Mouse (Mus musculus) MEL (cell line): ENCODE results near the gene Tex9. TPM values are rescaled to one million over a fixed set of nuclear protein-coding genes. Genes with fewer than 3 reads are reported as not detected.

Experiments used
- DNase-seq: peaks from one replicate; pipeline ENCODE4 v3.0.0; 2011; ENCODE audit warnings: low read depth, low spot score
- H3K27ac ChIP-seq: 2 replicates; pipeline ENCODE4 v1.5.1; 2012; ENCODE audit warnings: low read depth, mild to moderate bottlenecking, control low read depth, low read length, moderate library complexity; ENCODE audit not compliant: control insufficient read depth
- H3K27me3 ChIP-seq, 2 experiments: fragments of 150-350 bp in 1 of 2; sonication (generic) in 1 of 2; 2 replicates each; pipeline ENCODE4 v1.6.1; 2012; ENCODE audit warnings: low read length in 2 of 2, mild to moderate bottlenecking in 2 of 2, improper control_type of control experiment in 1 of 2, moderate library complexity in 1 of 2; ENCODE audit not compliant: insufficient read depth in 2 of 2, control insufficient read depth in 1 of 2
- H3K36me3 ChIP-seq, 2 experiments: 2 replicates each; pipeline ENCODE4 v1.6.1; 2012 to 2014; ENCODE audit warnings: low read length in 2 of 2, improper control_type of control experiment in 1 of 2, inconsistent platforms in 1 of 2, mild to moderate bottlenecking in 1 of 2; ENCODE audit not compliant: insufficient read depth in 2 of 2, control insufficient read depth in 1 of 2
- H3K4me1 ChIP-seq, 2 experiments: fragments of 150-350 bp in 1 of 2; sonication (generic) in 1 of 2; 2 replicates each; pipeline ENCODE4 v1.6.1; 2012; ENCODE audit warnings: low read length in 2 of 2, improper control_type of control experiment in 1 of 2, mild to moderate bottlenecking in 1 of 2; ENCODE audit not compliant: insufficient read depth in 2 of 2, control insufficient read depth in 1 of 2
- H3K4me3 ChIP-seq, 2 experiments: fragments of 150-350 bp in 1 of 2; sonication (generic) in 1 of 2; 2 replicates each; pipeline ENCODE4 v1.5.1; 2012; ENCODE audit warnings: low read depth in 2 of 2, low read length in 2 of 2, mild to moderate bottlenecking in 2 of 2, moderate library complexity in 2 of 2, control low read depth in 1 of 2, improper control_type of control experiment in 1 of 2; ENCODE audit not compliant: control insufficient read depth in 1 of 2, insufficient read depth in 1 of 2
- H3K79me2 ChIP-seq: 2 replicates; pipeline ENCODE4 v1.6.1; 2012; ENCODE audit warnings: mild to moderate bottlenecking, low read length, moderate library complexity; ENCODE audit not compliant: control insufficient read depth, poor library complexity, insufficient read depth
- H3K9ac ChIP-seq: 2 replicates; pipeline ENCODE4 v1.6.1; 2012; ENCODE audit warnings: low read depth, mild to moderate bottlenecking, control low read depth, low read length, moderate library complexity; ENCODE audit not compliant: control insufficient read depth, poor library complexity, severe bottlenecking
- H3K9me3 ChIP-seq: fragments of 150-350 bp; sonication (generic); replicated peaks from 2 replicates; pipeline ENCODE4 v1.6.1; 2012; ENCODE audit warnings: mild to moderate bottlenecking, low read length, improper control_type of control experiment, moderate library complexity; ENCODE audit not compliant: insufficient read depth
- BHLHE40 ChIP-seq: IDR thresholded peaks from 2 replicates; pipeline ENCODE4 v1.6.1; 2012; ENCODE audit warnings: low read depth, mild to moderate bottlenecking, inconsistent platforms, low read length, improper control_type of control experiment, borderline replicate concordance
- CHD1 ChIP-seq: IDR thresholded peaks from 2 replicates; pipeline ENCODE4 v1.6.1; 2012; ENCODE audit warnings: low read depth, mild to moderate bottlenecking, inconsistent platforms, low read length, improper control_type of control experiment
- CTCF ChIP-seq, 3 experiments: IDR thresholded peaks in 2 of 3; conservative IDR thresholded peaks in 1 of 3; 2 replicates each; pipeline ENCODE4 v1.5.1; 2011 to 2012; ENCODE audit warnings: low read length in 3 of 3, low read depth in 2 of 3, mild to moderate bottlenecking in 2 of 3, improper control_type of control experiment in 1 of 3, inconsistent platforms in 1 of 3, mixed read lengths in 1 of 3, moderate library complexity in 1 of 3; ENCODE audit not compliant: control insufficient read depth in 1 of 3, insufficient read depth in 1 of 3, poor library complexity in 1 of 3, severe bottlenecking in 1 of 3
- ELF1 ChIP-seq: IDR thresholded peaks from 2 replicates; pipeline ENCODE4 v1.6.1; 2014; ENCODE audit warnings: low read depth, mild to moderate bottlenecking, inconsistent platforms, low read length, improper control_type of control experiment, moderate library complexity
- EP300 ChIP-seq, 2 experiments: IDR thresholded peaks; 2 replicates each; pipeline ENCODE4 v1.6.1; 2011; ENCODE audit warnings: improper control_type of control experiment in 2 of 2, low read length in 2 of 2, low read depth in 1 of 2, mild to moderate bottlenecking in 1 of 2
- HCFC1 ChIP-seq: IDR thresholded peaks from 2 replicates; pipeline ENCODE4 v1.6.1; 2012; ENCODE audit warnings: low read depth, mild to moderate bottlenecking, inconsistent platforms, low read length, improper control_type of control experiment, moderate library complexity
- MAFK ChIP-seq: IDR thresholded peaks from 2 replicates; pipeline ENCODE4 v1.6.1; 2011; ENCODE audit warnings: low read depth, mild to moderate bottlenecking, low read length, improper control_type of control experiment, borderline replicate concordance
- MAX ChIP-seq: IDR thresholded peaks from 2 replicates; pipeline ENCODE4 v1.6.1; 2011; ENCODE audit warnings: low read length, improper control_type of control experiment
- MAZ ChIP-seq: IDR thresholded peaks from 2 replicates; pipeline ENCODE4 v1.6.1; 2012; ENCODE audit warnings: low read depth, mild to moderate bottlenecking, inconsistent platforms, low read length, improper control_type of control experiment
- MEF2A ChIP-seq: IDR thresholded peaks from 2 replicates; pipeline ENCODE4 v1.6.1; 2014; ENCODE audit warnings: low read depth, mild to moderate bottlenecking, inconsistent platforms, low read length, improper control_type of control experiment; ENCODE audit not compliant: poor library complexity, insufficient replicate concordance, severe bottlenecking; ENCODE audit errors: extremely low read depth
- MXI1 ChIP-seq: IDR thresholded peaks from 2 replicates; pipeline ENCODE4 v1.6.1; 2011; ENCODE audit warnings: mild to moderate bottlenecking, low read depth, low read length, improper control_type of control experiment
- MYB ChIP-seq: IDR thresholded peaks from 2 replicates; pipeline ENCODE4 v1.6.1; 2011; ENCODE audit warnings: mild to moderate bottlenecking, low read depth, low read length, improper control_type of control experiment
- MYC ChIP-seq: IDR thresholded peaks from 2 replicates; pipeline ENCODE4 v1.6.1; 2011; ENCODE audit warnings: low read depth, mild to moderate bottlenecking, low read length, improper control_type of control experiment, moderate library complexity
- NELFE ChIP-seq: IDR thresholded peaks from 2 replicates; pipeline ENCODE4 v1.6.1; 2011; ENCODE audit warnings: low read depth, low read length, improper control_type of control experiment
- POLR2A ChIP-seq, 2 experiments: IDR thresholded peaks; 2 replicates each; pipeline ENCODE4 v1.6.1; 2011 to 2012; ENCODE audit warnings: low read length in 2 of 2, mild to moderate bottlenecking in 2 of 2, control low read depth in 1 of 2, improper control_type of control experiment in 1 of 2, low read depth in 1 of 2, moderate library complexity in 1 of 2; ENCODE audit not compliant: control insufficient read depth in 1 of 2, insufficient read depth in 1 of 2, poor library complexity in 1 of 2
- RCOR1 ChIP-seq: IDR thresholded peaks from 2 replicates; pipeline ENCODE4 v1.6.1; 2012; ENCODE audit warnings: low read depth, mild to moderate bottlenecking, inconsistent platforms, low read length, improper control_type of control experiment
- SIN3A ChIP-seq: IDR thresholded peaks from 2 replicates; pipeline ENCODE4 v1.6.1; 2012; ENCODE audit warnings: low read length, improper control_type of control experiment, inconsistent platforms
- SMC3 ChIP-seq: IDR thresholded peaks from 2 replicates; pipeline ENCODE4 v1.6.1; 2011; ENCODE audit warnings: low read depth, low read length, improper control_type of control experiment
- TAL1 ChIP-seq: IDR thresholded peaks from 2 replicates; pipeline ENCODE4 v1.6.1; 2012; ENCODE audit warnings: mild to moderate bottlenecking, inconsistent platforms, low read length, moderate library complexity, mixed read lengths
- TBP ChIP-seq: IDR thresholded peaks from 2 replicates; pipeline ENCODE4 v1.8.0; 2011; ENCODE audit warnings: low read depth, low read length, improper control_type of control experiment
- TCF12 ChIP-seq: IDR thresholded peaks from 2 replicates; pipeline ENCODE4 v1.6.1; 2014; ENCODE audit warnings: low read depth, mild to moderate bottlenecking, inconsistent platforms, low read length, improper control_type of control experiment, moderate library complexity
- UBTF ChIP-seq: IDR thresholded peaks from 2 replicates; pipeline ENCODE4 v1.6.1; 2012; ENCODE audit warnings: low read depth, mild to moderate bottlenecking, inconsistent platforms, low read length, improper control_type of control experiment, moderate library complexity, borderline replicate concordance; ENCODE audit not compliant: insufficient read depth
- ZC3H11A ChIP-seq: IDR thresholded peaks from 2 replicates; pipeline ENCODE4 v1.6.1; 2012; ENCODE audit warnings: low read depth, mild to moderate bottlenecking, inconsistent platforms, low read length, improper control_type of control experiment
- ZKSCAN1 ChIP-seq: IDR thresholded peaks from 2 replicates; pipeline ENCODE4 v1.6.1; 2012; ENCODE audit warnings: low read depth, mild to moderate bottlenecking, inconsistent platforms, low read length, improper control_type of control experiment, moderate library complexity
- ZMIZ1 ChIP-seq: IDR thresholded peaks from 2 replicates; pipeline ENCODE4 v1.6.1; 2012; ENCODE audit warnings: low read depth, mild to moderate bottlenecking, inconsistent platforms, low read length, improper control_type of control experiment, moderate library complexity
- ZNF384 ChIP-seq: IDR thresholded peaks from 2 replicates; pipeline ENCODE4 v1.6.1; 2012; ENCODE audit warnings: low read depth, mild to moderate bottlenecking, inconsistent platforms, low read length, improper control_type of control experiment
- polyA plus RNA-seq, 2 experiments: library from polyadenylated mRNA; stranded (reverse) in 1 of 2; unstranded in 1 of 2; fragments of >175 nt in 1 of 2; fragments of >200 nt in 1 of 2; gene quantifications; 2 replicates each; pipeline versions ENCODE4 v1.2.1 to v1.2.4; 2012; ENCODE audit warnings: low replicate concordance in 2 of 2, low read depth in 1 of 2; ENCODE audit not compliant: insufficient read length in 2 of 2, insufficient read depth in 1 of 2, missing spikeins in 1 of 2
- total RNA-seq: library from RNA; depleted of rRNA; stranded (reverse); fragments of 300-350 nt; gene quantifications from 2 replicates; pipeline ENCODE4 v1.2.3, GENCODE M21; 2012

Tex9 gene
- total and polyA plus RNA-seq, 3 experiments, result 7.0 to 17.1 TPM; not detected in 1

GRCm38 (mm10) chr9:72531291-72531995, 39.4 kb upstream of the Tex9 start:
- H3K9me3 ChIP-seq, result no peaks in the 10 kb centered on the region
- H3K9ac ChIP-seq, result peak overlapping the region; percentile 100
- H3K27me3 ChIP-seq, result no peaks in the 10 kb centered on the region
- peaks cover 22% of the 10 kb centered on the region for H3K79me2 ChIP-seq
- peak; percentile 87 for DNase-seq
- H3K4me1 ChIP-seq, result peaks cover 10 to 12% of the 10 kb centered on the region in 2 experiments; a peak in 3 of 4 replicates
- peak overlapping the region; percentile 73 to 84 for H3K4me3 ChIP-seq
- H3K27ac ChIP-seq, result peak overlapping the region; percentile 76
- TF ChIP-seq ZKSCAN1 (no peak), TCF12 (0 out of 2 replicates have a peak, but pooled peaks have one; percentile 31), CTCF (IDR thresholded peaks at IDR 0.05 in 2 of 3, conservative IDR thresholded peaks at IDR 0.05 in 1 of 3; ENCODE audit: control insufficient read depth in 1 of 3, insufficient read depth in 1 of 3, low read depth in 2 of 3, low read length in 3 of 3, poor library complexity in 1 of 3, severe bottlenecking in 1 of 3) (no peak), MAZ (no peak), BHLHE40 (peak; percentile 34; the same call in 1 of the 2 replicates), MYC (no peak), EP300 (IDR thresholded peaks at IDR 0.05; ENCODE audit: low read depth in 1 of 2, low read length in 2 of 2) (no peak), ELF1 (no peak), MAX (no peak), NELFE (no peak; the same call in 1 of the 2 replicates), RCOR1 (peak; percentile 84), MAFK (no peak), CHD1 (no peak), ZNF384 (no peak), POLR2A (IDR thresholded peaks at IDR 0.05; ENCODE audit: control insufficient read depth in 1 of 2, insufficient read depth in 1 of 2, low read depth in 1 of 2, low read length in 2 of 2, poor library complexity in 1 of 2) (peak in 1 of 2 experiments; percentile 66; a peak in 3 of 4 replicates), SIN3A (peak; percentile 42), SMC3 (no peak), HCFC1 (0 out of 2 replicates have a peak, but pooled peaks have one; percentile 12), MXI1 (peak; percentile 48), ZMIZ1 (peak; percentile 45), TBP (peak; percentile 84), TAL1 (no peak), MYB (no peak), UBTF (no peak), MEF2A (no peak), ZC3H11A (no peak)
- peaks cover 0 to 24% of the 10 kb centered on the region in 2 experiments; a peak in 2 of 4 replicates for H3K36me3 ChIP-seq
